Mouse (Mus musculus): Measurements from ENCODE around the gene Aak1.

Gene Aak1

GRCm38 (mm10) chr6:86824401-86824800, 24.9 kb upstream of the Aak1 start:
- ChIA-PET POLR2A (interaction anchor here in 3 of 4 experiments (0.8 to 2.8 kb wide), 10 partner anchors 8 to 155 kb away, joined by 3 to 11 read pairs (median 4); partner anchors contain the start of gene Aak1 (in 1 of the 3)), CTCF (interaction anchor here in 2 of 4 experiments (0.6 to 1.4 kb wide), 4 partner anchors 9 to 40 kb away, joined by 3 to 10 read pairs (median 5); partner anchors contain the start of gene Aak1 (in 1 of the 2))

- ChIA-PET POLR2A (interaction anchor here in 2 of 4 experiments (0.7 to 1.5 kb wide), 3 partner anchors 10 to 217 kb away, joined by 3 read pairs; no protein-coding TSS in a partner anchor), CTCF (interaction anchor here in 2 of 4 experiments (0.8 to 1.3 kb wide), 3 partner anchors 11 to 21 kb away, joined by 3 to 5 read pairs (median 3); no protein-coding TSS in a partner anchor)
Measured at GRCm38 (mm10) chr6:86827432-86827831, 21.9 kb upstream of the Aak1 start.

- CTCF ChIA-PET, result interaction anchor here in 2 of 4 experiments (0.9 to 1.3 kb wide), 4 partner anchors 9 to 23 kb away, joined by 3 to 4 read pairs (median 3); no protein-coding TSS in a partner anchor
Measured at GRCm38 (mm10) chr6:86829768-86830167, 19.5 kb upstream of the Aak1 start.

GRCm38 (mm10) chr6:86830738-86831500, 18.4 kb upstream of the Aak1 start:
- CTCF ChIA-PET, result interaction anchor here (0.6 to 3.3 kb wide), 7 partner anchors 8 to 14 kb away, joined by 3 to 13 read pairs (median 6); no protein-coding TSS in a partner anchor
- POLR2A ChIA-PET, result interaction anchor here in 3 of 4 experiments (0.7 to 1.8 kb wide), 6 partner anchors 8 to 211 kb away, joined by 3 to 5 read pairs (median 3); no protein-coding TSS in a partner anchor

More at GRCm38 (mm10) chr6:86829768-86830167, 19.5 kb upstream of the Aak1 start:
- POLR2A ChIA-PET, result interaction anchor here in 2 of 4 experiments (0.8 to 1.8 kb wide), 5 partner anchors 9 to 251 kb away, joined by 3 to 4 read pairs (median 3); no protein-coding TSS in a partner anchor

- CTCF ChIA-PET, result interaction anchor here in 2 of 4 experiments (1.8 to 3.3 kb wide), 2 partner anchors 11 to 12 kb away, joined by 6 to 13 read pairs; no protein-coding TSS in a partner anchor
- POLR2A ChIA-PET, result interaction anchor here in 3 of 4 experiments (0.7 to 1.7 kb wide), 8 partner anchors 9 to 962 kb away, joined by 3 to 5 read pairs (median 3); partner anchors contain the start of gene Gfpt1 (in 1 of the 3)
Measured at GRCm38 (mm10) chr6:86832802-86833502, 16.4 kb upstream of the Aak1 start.

GRCm38 (mm10) chr6:86839089-86839488, 10.2 kb upstream of the Aak1 start:
- ChIA-PET POLR2A (interaction anchor here in 3 of 4 experiments (0.7 to 2.1 kb wide), 12 partner anchors 9 to 157 kb away, joined by 3 to 10 read pairs (median 4); partner anchors contain the start of gene Aak1 (in 3 of the 3)), CTCF (interaction anchor here in 3 of 4 experiments (0.6 to 1.8 kb wide), 7 partner anchors 9 to 92 kb away, joined by 3 to 7 read pairs (median 4); no protein-coding TSS in a partner anchor)

GRCm38 (mm10) chr6:86841949-86842348, 7.4 kb upstream of the Aak1 start:
- ChIA-PET CTCF (interaction anchor here in 2 of 4 experiments (0.7 to 1.4 kb wide), 4 partner anchors 10 to 35 kb away, joined by 3 to 4 read pairs (median 4); no protein-coding TSS in a partner anchor), POLR2A (interaction anchor here in 1 of 4 experiments (0.6 to 2.0 kb wide), 4 partner anchors 10 to 200 kb away, joined by 3 to 4 read pairs (median 4); no protein-coding TSS in a partner anchor)

- POLR2A ChIA-PET, result interaction anchor here in 2 of 4 experiments (0.6 to 1.3 kb wide), 3 partner anchors 8 to 44 kb away, joined by 4 to 7 read pairs (median 4); no protein-coding TSS in a partner anchor
- CTCF ChIA-PET, result no interaction called here
Measured at GRCm38 (mm10) chr6:86843636-86844035, 5.7 kb upstream of the Aak1 start.

- CTCF ChIA-PET, result interaction anchor here in 1 of 4 experiments (0.5 kb wide), 1 partner anchor 73 kb away, joined by 3 read pairs; no protein-coding TSS in a partner anchor
- POLR2A ChIA-PET, result interaction anchor here in 1 of 4 experiments (1.1 to 1.2 kb wide), 2 partner anchors 104 to 197 kb away, joined by 3 to 4 read pairs; partner anchors contain the start of gene Gfpt1
Measured at GRCm38 (mm10) chr6:86846467-86846866, 2.9 kb upstream of the Aak1 start.

- POLR2A ChIA-PET, result interaction anchor here in 1 of 4 experiments (1.4 to 2.5 kb wide), 2 partner anchors 9 to 161 kb away, joined by 3 to 10 read pairs; partner anchors contain the start of gene Nfu1
- CTCF ChIA-PET, result interaction anchor here in 1 of 4 experiments (1.5 kb wide), 1 partner anchor 9 kb away, joined by 3 read pairs; no protein-coding TSS in a partner anchor
Measured at GRCm38 (mm10) chr6:86847816-86848215, 1.5 kb upstream of the Aak1 start.

- CTCF ChIA-PET, result interaction anchor here in 2 of 4 experiments (0.6 to 1.5 kb wide), 4 partner anchors 10 to 255 kb away, joined by 3 to 8 read pairs (median 5); no protein-coding TSS in a partner anchor
- POLR2A ChIA-PET, result interaction anchor here in 3 of 4 experiments (0.6 to 2.5 kb wide), 15 partner anchors 9 to 352 kb away, joined by 3 to 11 read pairs (median 4); partner anchors contain the start of gene Nfu1 (in 1 of the 3)
Measured at GRCm38 (mm10) chr6:86848580-86848914, 770 bp upstream of the Aak1 start.

GRCm38 (mm10) chr6:86849692-86850445, 552 bp downstream of the Aak1 start:
- POLR2A ChIA-PET, result interaction anchor here in 3 of 4 experiments (0.6 to 2.5 kb wide), 18 partner anchors 10 to 527 kb away, joined by 3 to 11 read pairs (median 4); no protein-coding TSS in a partner anchor
- CTCF ChIA-PET, result interaction anchor here in 3 of 4 experiments (0.6 to 1.5 kb wide), 4 partner anchors 26 to 252 kb away, joined by 3 to 7 read pairs (median 3); no protein-coding TSS in a partner anchor

GRCm38 (mm10) chr6:86850588-86850987, 1.3 kb downstream of the Aak1 start:
- POLR2A ChIA-PET, result interaction anchor here in 2 of 4 experiments (0.9 to 2.4 kb wide), 3 partner anchors 19 to 28 kb away, joined by 3 to 11 read pairs (median 8); no protein-coding TSS in a partner anchor
- CTCF ChIA-PET, result interaction anchor here in 1 of 4 experiments (1.0 kb wide), 1 partner anchor 31 kb away, joined by 3 read pairs; no protein-coding TSS in a partner anchor

- ChIA-PET POLR2A (interaction anchor here in 2 of 4 experiments (0.7 to 4.0 kb wide), 8 partner anchors 9 to 138 kb away, joined by 3 to 21 read pairs (median 4); no protein-coding TSS in a partner anchor), CTCF (interaction anchor here in 2 of 4 experiments (0.6 to 1.2 kb wide), 3 partner anchors 13 to 48 kb away, joined by 3 read pairs; no protein-coding TSS in a partner anchor)
Measured at GRCm38 (mm10) chr6:86851561-86851960, 2.2 kb downstream of the Aak1 start.

GRCm38 (mm10) chr6:86853928-86854327, 4.6 kb downstream of the Aak1 start:
- POLR2A ChIA-PET, result interaction anchor here in 1 of 4 experiments (0.6 to 4.0 kb wide), 3 partner anchors 10 to 29 kb away, joined by 3 to 21 read pairs (median 3); no protein-coding TSS in a partner anchor
- CTCF ChIA-PET, result no interaction called here

GRCm38 (mm10) chr6:86854941-86855340, 5.6 kb downstream of the Aak1 start:
- ChIA-PET CTCF (no interaction called here), POLR2A (interaction anchor here in 1 of 4 experiments (4.0 kb wide), 1 partner anchor 9 kb away, joined by 21 read pairs; no protein-coding TSS in a partner anchor)

All from embryonic stem cell, embryonic (primary cell).